Mouse (Mus musculus): ENCODE measurements at regions not wholly inside any gene's neighbourhood (a gene's known extent, or its start where the extent isn't known, plus 50 kb on each side); places are given as distances from the start of the nearest gene placed in this dataset.

- H3K27me3 ChIP-seq: no peaks in the 10 kb centered on the region
- H3K4me1 ChIP-seq: no peaks in the 10 kb centered on the region
- ATAC-seq (ENCODE audit: low FRiP score): no peak
- no peak overlapping the region for H3K4me2 ChIP-seq (replicated peaks)
- no peak overlapping the region for H3K27ac ChIP-seq
- H3K36me3 ChIP-seq: no peaks in the 10 kb centered on the region
- WGBS: 86% methylated on average over 2 of the region's 2 CpGs
- H3K9ac ChIP-seq: no peak overlapping the region
- no peak overlapping the region for H3K4me3 ChIP-seq
- H3K9me3 ChIP-seq (replicated peaks): no peaks in the 10 kb centered on the region
These were observed 144.3 kb upstream of the Ghitm start for GRCm38 (mm10) chr14:37279356-37279755.

- Histone ChIP-seq H3K27ac (no peak overlapping the region), H3K27me3 (no peaks in the 10 kb centered on the region), H3K9me3 (replicated peaks) (no peaks in the 10 kb centered on the region), H3K4me2 (replicated peaks) (no peak overlapping the region), H3K36me3 (no peaks in the 10 kb centered on the region), H3K4me1 (peaks cover 2% of the 10 kb centered on the region), H3K9ac (no peak overlapping the region), H3K4me3 (no peak overlapping the region)
- ATAC-seq (ENCODE audit: low FRiP score): no peak
- WGBS: 65% methylated on average over 7 of the region's 7 CpGs
These were observed 141.9 kb upstream of the Ghitm start for GRCm38 (mm10) chr14:37276728-37277695.

GRCm38 (mm10) chr14:37272063-37272462 is 137.0 kb upstream of the Ghitm start:
- 68% methylated on average over 2 of the region's 2 CpGs for WGBS

GRCm38 (mm10) chr14:37271015-37271933 is 136.2 kb upstream of the Ghitm start:
- Histone ChIP-seq H3K9ac (no peak overlapping the region), H3K4me2 (replicated peaks) (no peak overlapping the region; the same call in 1 of the 2 replicates), H3K4me3 (no peak overlapping the region), H3K9me3 (replicated peaks) (no peaks in the 10 kb centered on the region), H3K36me3 (no peaks in the 10 kb centered on the region), H3K27me3 (no peaks in the 10 kb centered on the region), H3K4me1 (peaks cover 14% of the 10 kb centered on the region), H3K27ac (peak overlapping the region; percentile 66)
- peak; percentile 87 for ATAC-seq (ENCODE audit: low FRiP score)
- WGBS: 7% methylated on average over 6 of the region's 6 CpGs

More at GRCm38 (mm10) chr14:37272063-37272462, 137.0 kb upstream of the Ghitm start:
- Histone ChIP-seq H3K36me3 (no peaks in the 10 kb centered on the region), H3K27ac (no peak overlapping the region), H3K27me3 (no peaks in the 10 kb centered on the region), H3K9ac (no peak overlapping the region), H3K9me3 (replicated peaks) (no peaks in the 10 kb centered on the region), H3K4me1 (peaks cover 14% of the 10 kb centered on the region), H3K4me2 (replicated peaks) (no peak overlapping the region), H3K4me3 (no peak overlapping the region)
- no peak for ATAC-seq (ENCODE audit: low FRiP score)

- no peak overlapping the region for H3K9ac ChIP-seq
- no peaks in the 10 kb centered on the region for H3K9me3 ChIP-seq (replicated peaks)
- WGBS: 79% methylated on average over 2 of the region's 2 CpGs
- H3K4me2 ChIP-seq (replicated peaks): no peak overlapping the region
- no peak overlapping the region for H3K27ac ChIP-seq
- no peak for ATAC-seq (ENCODE audit: low FRiP score)
- H3K36me3 ChIP-seq: no peaks in the 10 kb centered on the region
- H3K4me3 ChIP-seq: no peak overlapping the region
- peaks cover 14% of the 10 kb centered on the region for H3K4me1 ChIP-seq
- no peaks in the 10 kb centered on the region for H3K27me3 ChIP-seq
These were observed 134.8 kb upstream of the Ghitm start for GRCm38 (mm10) chr14:37269920-37270319.

- no peak overlapping the region for H3K4me2 ChIP-seq (replicated peaks)
- no peaks in the 10 kb centered on the region for H3K36me3 ChIP-seq
- H3K9me3 ChIP-seq (replicated peaks): no peaks in the 10 kb centered on the region
- H3K4me1 ChIP-seq: peaks cover 2% of the 10 kb centered on the region; the same call in 1 of the 2 replicates
- no peak overlapping the region for H3K4me3 ChIP-seq
- ATAC-seq (ENCODE audit: low FRiP score): peak; percentile 90
- H3K27ac ChIP-seq: 0 out of 2 replicates have a peak overlapping the region, but pooled peaks have one; percentile 7
- no peak overlapping the region for H3K9ac ChIP-seq
- H3K27me3 ChIP-seq: no peaks in the 10 kb centered on the region
- 43% methylated on average over 4 of the region's 4 CpGs for WGBS
These were observed 103.6 kb upstream of the Ghitm start for GRCm38 (mm10) chr14:37238632-37239032.

- Histone ChIP-seq H3K9ac (no peak overlapping the region), H3K4me2 (replicated peaks) (no peak overlapping the region), H3K27me3 (no peaks in the 10 kb centered on the region), H3K4me1 (peaks cover 2% of the 10 kb centered on the region; the same call in 1 of the 2 replicates), H3K27ac (no peak overlapping the region), H3K36me3 (no peaks in the 10 kb centered on the region), H3K9me3 (replicated peaks) (no peaks in the 10 kb centered on the region), H3K4me3 (no peak overlapping the region)
- ATAC-seq (ENCODE audit: low FRiP score): no peak
- 78% methylated on average over 5 of the region's 5 CpGs for WGBS
These were observed 102.1 kb upstream of the Ghitm start for GRCm38 (mm10) chr14:37237191-37237590.

GRCm38 (mm10) chr14:37208256-37208655 is 73.2 kb upstream of the Ghitm start:
- H3K4me1 ChIP-seq: no peaks in the 10 kb centered on the region
- no peak for ATAC-seq (ENCODE audit: low FRiP score)
- no peak overlapping the region for H3K4me3 ChIP-seq
- no peaks in the 10 kb centered on the region for H3K9me3 ChIP-seq (replicated peaks)
- H3K27ac ChIP-seq: no peak overlapping the region
- no peaks in the 10 kb centered on the region for H3K27me3 ChIP-seq
- H3K9ac ChIP-seq: no peak overlapping the region
- H3K4me2 ChIP-seq (replicated peaks): no peak overlapping the region
- H3K36me3 ChIP-seq: no peaks in the 10 kb centered on the region

- WGBS: 80% methylated on average over 5 of the region's 5 CpGs
These were observed 54.7 kb upstream of the Ghitm start for GRCm38 (mm10) chr14:37189795-37190194.

More at GRCm38 (mm10) chr14:37189795-37190194, 54.7 kb upstream of the Ghitm start:
- H3K36me3 ChIP-seq: no peaks in the 10 kb centered on the region
- no peak overlapping the region for H3K4me2 ChIP-seq (replicated peaks)
- H3K9ac ChIP-seq: no peak overlapping the region
- ATAC-seq (ENCODE audit: low FRiP score): no peak
- no peaks in the 10 kb centered on the region for H3K27me3 ChIP-seq
- no peaks in the 10 kb centered on the region for H3K4me1 ChIP-seq
- no peak overlapping the region for H3K27ac ChIP-seq
- no peaks in the 10 kb centered on the region for H3K9me3 ChIP-seq (replicated peaks)
- H3K4me3 ChIP-seq: no peak overlapping the region

Measured in hindbrain, embryonic 12.5 days (tissue).